Mouse (Mus musculus) liver, embryonic 14.5 days (tissue): ENCODE results near the gene Ankrd44. TPM values are rescaled to one million over a fixed set of nuclear protein-coding genes. Genes with fewer than 3 reads are reported as not detected.

Source experiments
- ATAC-seq: fragments of 200-750 bp; cut with Nextera tagmentation; 2 replicates; pipeline ENCODE4 v1.8.0; 2017; ENCODE audit warnings: moderate number of reproducible peaks, mild to moderate bottlenecking, moderate library complexity; ENCODE audit not compliant: insufficient read depth
- DNase-seq, 3 experiments: peaks; one replicate each; pipeline ENCODE4 v3.0.0-alpha.2; 2012 to 2013; ENCODE audit warnings: low read depth in 3 of 3, low spot score in 3 of 3
- H3K27ac ChIP-seq: fragments of 300-500 bp; sonication (generic); 2 replicates; pipeline ENCODE4 v1.5.1; 2014; ENCODE audit warnings: moderate library complexity, mild to moderate bottlenecking, control low read depth, inconsistent platforms
- H3K27me3 ChIP-seq: fragments of 300-500 bp; sonication (generic); 2 replicates; pipeline ENCODE4 v1.6.1; 2014; ENCODE audit warnings: mild to moderate bottlenecking, low read length, moderate library complexity; ENCODE audit not compliant: control insufficient read depth, insufficient read depth
- H3K36me3 ChIP-seq: fragments of 300-500 bp; sonication (generic); replicated peaks from 2 replicates; pipeline ENCODE4 v1.6.1; 2014; ENCODE audit warnings: low read depth; ENCODE audit not compliant: control insufficient read depth, insufficient read depth
- H3K4me1 ChIP-seq, 2 experiments: fragments of 200-500 bp in 1 of 2; fragments of 300-500 bp in 1 of 2; sonication (generic) in 1 of 2; replicated peaks; 2 replicates each; pipeline ENCODE4 v1.6.1; 2012 to 2014; ENCODE audit warnings: antibody characterized with exemption in 1 of 2, inconsistent platforms in 1 of 2, low read length in 1 of 2; ENCODE audit not compliant: control insufficient read depth in 2 of 2, insufficient read depth in 2 of 2
- H3K4me2 ChIP-seq: fragments of 300-500 bp; sonication (generic); 2 replicates; pipeline ENCODE4 v1.6.1; 2014; ENCODE audit warnings: low read depth, mild to moderate bottlenecking, control low read depth, moderate library complexity
- H3K4me3 ChIP-seq, 2 experiments: fragments of 200-500 bp in 1 of 2; fragments of 300-500 bp in 1 of 2; sonication (generic) in 1 of 2; 2 replicates each; pipeline ENCODE4 v1.5.1; 2012 to 2014; ENCODE audit warnings: low read depth in 2 of 2, low read length in 2 of 2, mild to moderate bottlenecking in 2 of 2, control low read depth in 1 of 2, inconsistent platforms in 1 of 2, moderate library complexity in 1 of 2; ENCODE audit not compliant: insufficient read depth in 1 of 2
- H3K9ac ChIP-seq: fragments of 300-500 bp; sonication (generic); replicated peaks from 2 replicates; pipeline ENCODE4 v1.6.1; 2014; ENCODE audit warnings: mild to moderate bottlenecking, control low read depth, moderate library complexity
- H3K9me3 ChIP-seq: fragments of 300-500 bp; sonication (generic); 2 replicates; pipeline ENCODE4 v1.6.1; 2016; ENCODE audit warnings: low read length, mixed read lengths; ENCODE audit not compliant: control insufficient read depth
- CTCF ChIP-seq: IDR thresholded peaks from 2 replicates; pipeline ENCODE4 v1.5.1; 2016; ENCODE audit warnings: antibody characterized with exemption, low read depth, control low read depth
- EP300 ChIP-seq: IDR thresholded peaks from 2 replicates; pipeline ENCODE4 v1.6.1; 2016; ENCODE audit warnings: antibody characterized with exemption, low read depth
- WGBS: fragments of 180-500 bp; shearing (Covaris S2); extraction: QIAGEN DNeasy Blood & Tissue Kit; methylation state at CpG from one replicate; pipeline ENCODE4 v1.1.7; 2014; ENCODE audit not compliant: insufficient replicate concordance; 5-methylcytosine and 5-hydroxymethylcytosine counted together
- polyA plus RNA-seq, 2 experiments: library from polyadenylated mRNA; depleted of rRNA in 1 of 2; stranded (reverse) in 1 of 2; unstranded in 1 of 2; fragments of >200 nt; fragmentation: Nextera tagmentation in 1 of 2; extraction: Ambion mirVana in 1 of 2; gene quantifications; 2 replicates each; pipeline versions ENCODE4 v1.2.1 to v1.2.3; 2012 to 2014

Ankrd44 gene
- polyA plus RNA-seq, 2 experiments = 4.2 to 6.1 TPM

DNA sequence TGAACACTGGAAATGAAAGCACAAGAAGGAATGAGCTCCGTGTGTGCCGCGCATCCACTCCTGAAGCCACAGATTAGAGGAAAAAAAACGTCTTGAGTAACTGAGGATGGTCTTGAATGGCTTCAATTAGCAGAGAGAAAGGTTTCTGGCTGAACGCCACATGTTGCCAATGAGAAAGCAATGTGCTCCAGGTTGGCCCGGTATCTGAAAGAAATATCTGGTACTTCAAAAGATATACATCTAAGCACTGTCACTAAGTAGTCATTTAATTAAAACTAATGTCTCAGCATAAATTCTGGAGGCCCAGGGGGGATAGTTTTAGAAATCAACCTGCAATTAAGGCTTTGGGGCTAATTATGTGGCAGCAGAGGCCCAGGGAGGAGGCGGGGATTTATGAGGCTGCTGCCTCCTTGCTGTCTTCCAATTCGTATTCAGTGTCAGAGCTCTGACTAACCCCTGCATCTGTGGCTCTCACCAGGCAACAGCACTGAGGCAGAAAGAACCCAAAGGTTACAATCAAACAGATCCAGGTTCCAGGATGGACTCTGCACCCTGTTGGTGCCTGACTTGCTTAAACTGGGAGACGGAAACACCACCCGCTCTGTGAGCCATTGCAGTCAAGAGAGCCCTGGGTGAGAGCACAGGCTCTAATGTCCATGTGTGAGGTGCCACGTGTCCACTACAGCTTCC is 72.7 kb downstream of the Ankrd44 start:
- peak; percentile 37; the same call in 1 of the 2 replicates for ATAC-seq
- peaks cover 0 to 17% of the 10 kb centered on the region in 2 experiments; a peak in 2 of 4 replicates for H3K4me1 ChIP-seq
- no peaks in the 10 kb centered on the region for H3K36me3 ChIP-seq
- no peak overlapping the region for H3K4me2 ChIP-seq
- no peak overlapping the region for H3K27ac ChIP-seq
- TF ChIP-seq EP300 (no peak), CTCF (no peak)
- H3K9me3 ChIP-seq = no peaks in the 10 kb centered on the region
- no peak overlapping the region for H3K9ac ChIP-seq
- DNase-seq = no peak
- H3K27me3 ChIP-seq = no peaks in the 10 kb centered on the region
- WGBS = 69% methylated on average over 11 of the region's 11 CpGs
- H3K4me3 ChIP-seq = no peak overlapping the region

DNA sequence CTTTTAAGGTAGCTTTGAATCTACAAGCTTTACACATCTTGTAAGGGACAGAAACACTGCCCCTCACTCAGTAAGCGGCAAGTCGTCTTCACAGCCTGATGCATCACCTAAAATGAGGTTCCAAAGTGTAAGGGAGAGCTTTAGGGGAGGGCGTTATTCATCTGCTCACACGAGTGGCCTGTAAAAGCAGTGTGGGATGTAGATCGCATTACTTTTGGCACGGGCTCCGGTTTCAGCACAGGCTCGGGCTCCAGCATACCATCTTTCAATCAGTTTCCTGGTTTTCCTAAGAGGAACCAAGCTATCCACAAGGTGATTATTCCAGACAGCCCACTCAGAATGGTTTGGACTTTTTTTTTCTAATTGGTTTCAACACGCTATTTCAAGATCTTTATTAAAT is 74.6 kb downstream of the Ankrd44 start:
- Histone ChIP-seq H3K27ac (no peak overlapping the region), H3K4me2 (no peak overlapping the region), H3K4me3 (no peak overlapping the region), H3K9me3 (no peaks in the 10 kb centered on the region), H3K9ac (no peak overlapping the region), H3K4me1 (peaks cover 0 to 21% of the 10 kb centered on the region in 2 experiments; a peak in 2 of 4 replicates), H3K27me3 (no peaks in the 10 kb centered on the region), H3K36me3 (no peaks in the 10 kb centered on the region)
- no peak for TF ChIP-seq EP300
- TF ChIP-seq CTCF = no peak
- DNase-seq = no peak
- WGBS = 63% methylated on average over 9 of the region's 9 CpGs
- ATAC-seq = no peak

DNA sequence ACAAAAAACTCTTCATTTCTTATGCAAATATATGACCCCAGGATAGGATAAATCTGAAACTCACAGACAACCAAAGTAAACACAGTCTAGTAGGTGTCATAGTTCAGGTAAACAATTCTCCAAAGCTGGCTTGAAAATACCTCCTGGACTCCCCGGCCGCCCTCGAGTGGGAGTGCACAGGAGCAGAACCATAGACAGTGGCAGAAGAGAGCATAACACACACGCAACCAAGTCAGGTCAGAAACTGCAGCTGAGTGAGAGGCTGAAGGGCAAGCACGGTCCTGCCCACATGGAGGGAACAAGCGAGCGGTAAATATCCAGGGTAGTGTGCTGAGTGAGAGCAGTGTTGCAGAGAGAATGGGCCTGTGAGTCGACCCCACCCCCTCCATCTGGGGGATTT is 76.1 kb downstream of the Ankrd44 start:
- no peaks in the 10 kb centered on the region for H3K9me3 ChIP-seq
- H3K9ac ChIP-seq = no peak overlapping the region
- TF ChIP-seq EP300 (no peak), CTCF (no peak)
- no peak overlapping the region for H3K4me3 ChIP-seq
- H3K4me1 ChIP-seq = peaks cover 0 to 14% of the 10 kb centered on the region in 2 experiments; a peak in 2 of 4 replicates
- no peak overlapping the region for H3K27ac ChIP-seq
- no peak for DNase-seq
- ATAC-seq = no peak
- no peaks in the 10 kb centered on the region for H3K27me3 ChIP-seq
- no peak overlapping the region for H3K4me2 ChIP-seq
- H3K36me3 ChIP-seq = no peaks in the 10 kb centered on the region
- WGBS = 66% methylated on average over 8 of the region's 8 CpGs

DNA sequence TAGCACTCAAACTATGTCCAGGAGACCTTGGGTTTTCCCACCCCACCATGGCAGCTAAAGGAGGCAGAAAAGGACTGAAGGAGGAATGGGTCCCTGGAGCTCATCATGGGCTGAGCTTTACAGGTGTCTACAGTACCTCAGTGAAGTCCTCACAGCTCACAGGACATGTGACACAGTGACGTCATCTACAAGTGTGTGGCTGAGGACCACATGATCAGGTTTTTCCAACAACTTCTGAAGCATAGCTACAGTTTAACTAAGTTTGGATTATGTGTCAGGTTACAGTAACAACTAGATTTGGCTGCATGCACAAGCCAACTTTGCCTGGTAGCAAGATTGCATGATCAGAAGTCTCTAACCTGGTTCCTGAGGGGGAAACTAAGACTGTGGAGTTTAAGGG is 78.9 kb downstream of the Ankrd44 start:
- WGBS = 66% methylated on average over 1 of the region's 1 CpGs
- DNase-seq = no peak
- no peak overlapping the region for H3K9ac ChIP-seq
- H3K4me1 ChIP-seq = peaks cover 0 to 10% of the 10 kb centered on the region in 2 experiments; a peak in 1 of 4 replicates
- H3K9me3 ChIP-seq = no peaks in the 10 kb centered on the region
- TF ChIP-seq CTCF (no peak), EP300 (no peak)
- ATAC-seq = no peak
- no peak overlapping the region for H3K4me3 ChIP-seq
- no peak overlapping the region for H3K27ac ChIP-seq
- no peaks in the 10 kb centered on the region for H3K36me3 ChIP-seq
- no peaks in the 10 kb centered on the region for H3K27me3 ChIP-seq
- H3K4me2 ChIP-seq = no peak overlapping the region

DNA sequence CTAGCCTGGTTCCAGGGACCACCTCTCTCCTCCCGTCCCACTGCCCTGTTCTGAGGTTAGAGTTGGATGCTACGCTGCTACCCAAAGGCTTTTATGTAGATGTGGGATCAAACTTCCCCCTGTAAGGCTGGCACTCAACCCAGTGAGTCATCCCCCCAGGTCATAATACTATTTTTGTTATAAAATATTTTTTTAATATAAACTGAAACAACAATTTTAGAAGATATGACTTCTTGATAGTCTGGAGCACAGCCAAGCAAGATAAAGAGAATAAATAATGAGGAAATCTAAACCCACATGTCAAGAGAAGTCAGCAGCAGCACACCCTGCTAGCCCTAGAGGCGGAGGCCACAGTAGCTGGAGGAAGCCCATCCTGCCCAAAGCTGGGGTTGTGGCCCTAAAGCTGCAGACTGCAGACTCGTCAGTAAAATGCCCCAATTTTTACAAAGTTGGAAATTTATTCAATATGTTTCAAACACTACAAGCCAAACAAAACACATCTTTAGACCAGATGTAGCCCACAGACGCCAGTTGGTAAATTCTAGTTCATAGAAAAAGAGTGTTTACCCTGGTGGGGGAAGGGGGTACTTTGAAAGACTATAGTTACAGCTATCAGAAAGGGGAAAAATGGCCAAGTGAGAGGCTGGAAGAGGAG is 79.7 kb downstream of the Ankrd44 start:
- no peak overlapping the region for H3K27ac ChIP-seq
- no peak overlapping the region for H3K4me3 ChIP-seq
- TF ChIP-seq CTCF (no peak), EP300 (no peak)
- H3K4me2 ChIP-seq = no peak overlapping the region
- no peaks in the 10 kb centered on the region for H3K27me3 ChIP-seq
- H3K36me3 ChIP-seq = no peaks in the 10 kb centered on the region
- no peak overlapping the region for H3K9ac ChIP-seq
- 51% methylated on average over 5 of the region's 5 CpGs for WGBS
- H3K4me1 ChIP-seq = peaks cover 0 to 10% of the 10 kb centered on the region in 2 experiments; a peak in 1 of 4 replicates
- no peaks in the 10 kb centered on the region for H3K9me3 ChIP-seq
- ATAC-seq (no peak), DNase-seq (no peak)
